Comparison of ENCODE assay signal across 8 mouse cellular contexts in genomic region chr12:113981613-113982012, GRCm38 (mm10).
DNase-seq lines count a peak whose midpoint lies in the region.

No protein-coding gene starts in this region.

- DNase-seq in CD4-positive helper T cell, adult 2 months (ENCODE audit: low read depth, low spot score), result peak; percentile 48
- DNase-seq in adrenal gland, postnatal 25 days, result peak; percentile 88
- peak; percentile 34 for DNase-seq in embryo, embryonic 10.5 days (ENCODE audit: low spot score)
- peak; percentile 39 to 77 for DNase-seq in heart, adult 18-20 months
- peak; percentile 95 for DNase-seq in kidney, postnatal 10 days
- peak; percentile 29 for DNase-seq in liver
- peak; percentile 24 for DNase-seq in neural tube, embryonic 10.5 days (ENCODE audit: extremely low spot score, low spot score)
- DNase-seq in testis, postnatal 14 days (ENCODE audit: low spot score), result peak; percentile 80

Comparison
In these comparisons a context has a peak if more than half of its experiments do, and no peak if none do; other contexts are left out.
1. Peak in every context shown above with its lines: DNase-seq.
2. DNase-seq: peak in every context shown above with its lines; median percentile 95 in kidney, postnatal 10 days; 88 in adrenal gland, postnatal 25 days; 80 in testis, postnatal 14 days; 58 in heart, adult 18-20 months; 48 in CD4-positive helper T cell, adult 2 months; 34 in embryo, embryonic 10.5 days; 29 in liver; 24 in neural tube, embryonic 10.5 days.